Mouse (Mus musculus) testis, adult 2 months (tissue): ENCODE data around the gene Dcst2. TPM values are rescaled to one million over a fixed set of nuclear protein-coding genes. Genes with fewer than 3 reads are reported as not detected.

Experiments
- H3K27ac ChIP-seq: fragments of 200-500 bp; 2 replicates; pipeline ENCODE4 v1.5.1; 2012; ENCODE audit warnings: low read depth, low read length; ENCODE audit not compliant: control insufficient read depth, insufficient read depth
- H3K27me3 ChIP-seq: fragments of 200-500 bp; 2 replicates; pipeline ENCODE4 v1.6.1; 2012; ENCODE audit warnings: mild to moderate bottlenecking, low read length, moderate library complexity; ENCODE audit not compliant: control insufficient read depth, insufficient read depth
- H3K36me3 ChIP-seq: fragments of 200-500 bp; 2 replicates; pipeline ENCODE4 v1.6.1; 2012; ENCODE audit warnings: mild to moderate bottlenecking, low read length; ENCODE audit not compliant: control insufficient read depth, insufficient read depth
- H3K4me1 ChIP-seq: fragments of 200-500 bp; 2 replicates; pipeline ENCODE4 v1.6.1; 2012; ENCODE audit warnings: low read length; ENCODE audit not compliant: control insufficient read depth, insufficient read depth
- H3K4me3 ChIP-seq: fragments of 200-500 bp; 2 replicates; pipeline ENCODE4 v1.5.1; 2012; ENCODE audit warnings: low read depth, mild to moderate bottlenecking, low read length, moderate library complexity, mixed read lengths; ENCODE audit not compliant: control insufficient read depth
- CTCF ChIP-seq: fragments of 200-500 bp; IDR thresholded peaks from 2 replicates; pipeline ENCODE4 v1.5.1; 2012; ENCODE audit warnings: low read depth, mild to moderate bottlenecking, inconsistent platforms, low read length, moderate library complexity; ENCODE audit not compliant: control insufficient read depth, insufficient read depth, insufficient replicate concordance
- POLR2A ChIP-seq: fragments of 200-500 bp; IDR thresholded peaks from 2 replicates; pipeline ENCODE4 v1.6.1; 2012; ENCODE audit warnings: low read depth, mild to moderate bottlenecking, inconsistent platforms, low read length, moderate library complexity; ENCODE audit not compliant: control insufficient read depth
- polyA plus RNA-seq: library from polyadenylated mRNA; depleted of rRNA; stranded (reverse); fragments of >200 nt; gene quantifications from 2 replicates; pipeline ENCODE4 v1.2.3, GENCODE M21; 2012

Dcst2 gene
- polyA plus RNA-seq, 1 experiment: 110 TPM

- H3K4me3 ChIP-seq: peak within 1 kb of the TSS; percentile 74
- no peaks in the 10 kb centered on the region for H3K36me3 ChIP-seq
- TF ChIP-seq CTCF: no peak
- peak; percentile 40; the same call in 1 of the 2 replicates for TF ChIP-seq POLR2A
- no peaks in the 10 kb centered on the region for H3K27me3 ChIP-seq
- no peak within 1 kb of the TSS for H3K27ac ChIP-seq
- H3K4me1 ChIP-seq: peaks cover 5% of the 10 kb centered on the region
These were observed 3.3 kb downstream of the Dcst2 start, which contains the start of gene Dcst1 for GRCm38 (mm10) chr3:89365153-89365485. TSS of gene Dcst1 (minus strand) at chr3:89365253.

DNA sequence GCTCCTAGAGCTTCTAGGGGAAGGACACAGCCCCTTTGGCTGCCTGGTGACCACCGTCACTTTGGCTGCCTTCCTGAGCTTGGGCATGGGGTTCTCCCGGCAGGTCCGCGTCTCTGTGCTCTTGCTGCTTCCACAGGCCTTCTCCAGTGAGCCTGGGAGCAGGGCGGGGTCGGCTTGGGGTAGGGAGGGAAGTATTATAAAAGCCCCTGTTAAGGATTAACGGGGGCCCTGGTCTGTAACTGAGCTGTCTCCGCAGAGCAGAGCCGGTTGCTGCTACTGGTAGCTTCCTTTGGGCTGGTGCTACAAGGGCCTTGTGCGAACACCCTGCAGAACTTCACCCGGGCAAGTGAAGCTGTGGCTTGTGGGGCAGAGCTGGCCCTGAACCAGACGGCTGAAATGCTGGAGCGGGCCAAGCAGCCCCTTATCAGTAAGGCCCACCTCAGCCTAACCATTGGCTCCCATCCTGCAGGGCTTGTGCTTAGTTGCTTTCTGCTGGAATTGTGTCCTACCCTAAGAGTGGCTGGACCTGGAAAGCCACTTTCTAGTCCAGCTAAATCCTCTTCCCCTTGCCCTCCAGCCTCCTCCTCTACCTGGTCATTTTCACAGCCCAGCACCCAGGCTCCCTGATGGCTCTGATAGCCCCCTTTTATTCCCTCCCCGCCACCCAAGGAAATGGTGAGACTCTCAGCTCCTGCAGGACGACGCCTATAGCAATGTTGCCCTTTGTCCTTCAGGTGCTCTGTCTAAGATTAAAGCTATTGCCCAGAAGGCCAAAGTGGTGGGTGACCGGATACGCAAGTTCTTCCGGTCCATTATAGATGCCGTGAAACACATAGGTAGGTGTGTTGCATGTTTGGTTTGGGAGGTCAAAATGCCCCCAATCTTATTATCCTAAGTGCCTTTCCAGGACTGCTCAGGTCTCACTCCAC, 4.0 kb downstream of the Dcst2 start:
- Histone ChIP-seq H3K4me3 (peak overlapping the region; percentile 74), H3K27ac (no peak overlapping the region)
- no peak for TF ChIP-seq CTCF
- TF ChIP-seq POLR2A: no peak

GRCm38 (mm10) chr3:89367338-89367737, 5.6 kb downstream of the Dcst2 start:
- TF ChIP-seq CTCF (no peak), POLR2A (no peak)
- H3K4me1 ChIP-seq: peaks cover 5% of the 10 kb centered on the region
- no peaks in the 10 kb centered on the region for H3K27me3 ChIP-seq
- H3K36me3 ChIP-seq: no peaks in the 10 kb centered on the region
- no peak overlapping the region for H3K27ac ChIP-seq
- H3K4me3 ChIP-seq: peak overlapping the region; percentile 74

More for the DNA sequence above, 4.0 kb downstream of the Dcst2 start:
- no peaks in the 10 kb centered on the region for H3K36me3 ChIP-seq
- H3K4me1 ChIP-seq: peaks cover 5% of the 10 kb centered on the region
- H3K27me3 ChIP-seq: no peaks in the 10 kb centered on the region

GRCm38 (mm10) chr3:89373581-89374231, 11.9 kb downstream of the Dcst2 start:
- Histone ChIP-seq H3K4me1 (peaks cover 10% of the 10 kb centered on the region), H3K4me3 (no peak overlapping the region), H3K27me3 (no peaks in the 10 kb centered on the region), H3K27ac (no peak overlapping the region), H3K36me3 (no peaks in the 10 kb centered on the region)
- TF ChIP-seq POLR2A: no peak
- TF ChIP-seq CTCF: no peak

DNA sequence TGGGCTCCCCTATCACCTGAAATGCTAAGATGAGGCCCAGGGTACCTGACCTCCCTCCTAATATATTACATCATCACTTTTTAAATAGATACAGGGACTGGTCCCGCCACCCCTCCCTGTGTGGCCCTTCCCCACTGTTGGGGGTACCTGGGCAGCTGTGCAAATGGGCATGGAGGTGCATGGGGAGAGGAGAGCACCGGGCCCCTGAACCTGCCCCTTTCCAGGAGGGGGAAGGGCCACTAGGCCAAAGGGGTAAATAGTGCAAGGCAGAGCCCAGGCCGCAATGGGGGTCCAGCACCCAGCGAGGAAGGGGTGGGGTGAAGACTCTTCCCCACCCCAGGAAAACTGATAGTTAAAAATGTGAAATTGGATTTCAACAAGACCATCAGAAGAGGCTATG, 16.1 kb downstream of the Dcst2 start:
- Histone ChIP-seq H3K36me3 (no peaks in the 10 kb centered on the region), H3K4me1 (peaks cover 10% of the 10 kb centered on the region), H3K4me3 (no peak overlapping the region), H3K27me3 (no peaks in the 10 kb centered on the region), H3K27ac (no peak overlapping the region)
- TF ChIP-seq CTCF (no peak), POLR2A (no peak)

DNA sequence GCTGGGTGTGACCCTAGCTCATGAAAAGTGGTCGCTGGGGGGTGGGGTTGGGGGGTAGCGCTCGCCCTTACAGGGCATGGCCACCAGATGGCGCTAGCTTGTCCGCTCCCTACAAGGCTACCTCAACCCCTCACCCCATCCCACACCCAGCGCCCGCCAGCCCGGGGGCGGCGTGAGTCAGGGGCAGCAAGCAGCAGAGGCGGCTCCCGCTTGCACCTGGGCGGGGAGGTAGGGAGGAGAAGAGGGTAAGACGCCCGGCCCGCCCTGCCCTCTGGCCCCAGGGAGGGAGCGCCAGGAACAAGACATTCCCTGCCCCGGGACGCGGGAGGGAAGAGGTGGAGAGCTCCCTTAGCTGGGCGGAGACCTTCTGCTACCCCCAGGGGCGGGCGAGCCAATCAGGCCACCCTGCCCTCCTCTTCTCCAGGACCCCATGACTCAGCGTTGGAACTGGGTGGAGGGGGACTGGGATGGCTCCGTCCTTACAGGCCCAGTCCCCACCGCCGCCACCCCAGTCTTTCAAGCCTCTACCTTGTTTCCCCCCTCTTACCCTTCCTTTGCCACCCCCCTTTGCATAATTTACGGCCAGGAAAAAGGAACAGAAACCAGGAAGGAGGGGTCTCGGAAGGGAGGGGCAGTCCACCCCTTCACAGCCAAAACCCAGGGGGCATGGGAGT, 16.8 kb downstream of the Dcst2 start:
- no peaks in the 10 kb centered on the region for H3K27me3 ChIP-seq
- peak overlapping the region; percentile 69 for H3K4me3 ChIP-seq
- peaks cover 7% of the 10 kb centered on the region for H3K4me1 ChIP-seq
- peak; percentile 97 for TF ChIP-seq CTCF
- no peak for TF ChIP-seq POLR2A
- no peak overlapping the region for H3K27ac ChIP-seq
- H3K36me3 ChIP-seq: no peaks in the 10 kb centered on the region

DNA sequence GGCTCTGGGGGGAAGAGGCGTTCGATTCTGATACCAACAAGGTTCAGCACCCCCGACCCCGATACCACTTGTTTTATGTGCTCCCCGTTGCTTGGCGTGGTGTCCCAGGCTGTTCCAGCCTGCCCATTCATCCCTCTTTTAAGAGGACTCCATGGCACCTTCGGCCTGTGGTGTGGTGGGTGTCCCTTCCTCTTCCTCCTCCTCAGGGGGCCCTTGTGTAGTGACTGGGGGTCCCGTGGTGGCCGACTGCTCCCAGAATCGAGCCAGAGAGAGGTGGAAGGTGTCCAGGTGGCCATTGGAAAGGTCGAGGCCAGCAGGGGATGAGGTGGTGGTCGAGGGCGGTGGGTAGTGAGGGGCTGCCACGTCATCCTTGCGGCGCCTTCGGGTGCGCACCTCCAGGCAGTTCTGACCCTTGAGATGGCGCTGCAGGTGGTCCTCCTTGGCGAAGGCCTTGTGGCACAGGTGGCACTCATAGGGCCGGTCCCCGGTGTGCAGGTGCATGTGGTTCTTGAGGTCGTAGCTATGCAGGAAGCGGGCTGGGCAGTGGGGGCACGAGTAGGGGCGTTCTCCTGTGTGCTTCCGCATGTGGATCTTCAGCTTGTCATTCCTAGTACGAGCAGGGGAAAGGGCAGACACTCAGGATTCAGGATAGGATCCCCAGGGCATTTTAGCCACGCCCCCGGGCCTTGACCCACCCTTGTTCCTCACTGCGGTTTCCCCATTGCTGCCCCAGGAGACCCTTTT, 17.8 kb downstream of the Dcst2 start:
- no peaks in the 10 kb centered on the region for H3K36me3 ChIP-seq
- TF ChIP-seq CTCF: no peak
- no peak for TF ChIP-seq POLR2A
- no peak overlapping the region for H3K27ac ChIP-seq
- no peak overlapping the region for H3K4me3 ChIP-seq
- H3K4me1 ChIP-seq: peaks cover 7% of the 10 kb centered on the region
- H3K27me3 ChIP-seq: no peaks in the 10 kb centered on the region
